Mouse (Mus musculus) embryo, embryonic 10 days (tissue): Measurements from ENCODE around the gene Spx.

Experiments used
- DNase-seq: peaks from one replicate; pipeline ENCODE4 v3.0.0-alpha.2; 2015; ENCODE audit warnings: low spot score

Gene Spx

GRCm38 (mm10) chr6:142429072-142429471 lies 15.8 kb downstream of the Spx start:
- DNase-seq, result no peak

- no peak for DNase-seq
Measured at GRCm38 (mm10) chr6:142451381-142451780, 38.1 kb downstream of the Spx start.

GRCm38 (mm10) chr6:142453311-142453710 lies 40.1 kb downstream of the Spx start:
- DNase-seq, result no peak

- no peak for DNase-seq
Measured at GRCm38 (mm10) chr6:142455314-142455996, 42.2 kb downstream of the Spx start.

- DNase-seq, result peak; percentile 18
Measured at GRCm38 (mm10) chr6:142458010-142458409, 44.8 kb downstream of the Spx start.

GRCm38 (mm10) chr6:142459017-142459678 lies 45.9 kb downstream of the Spx start:
- DNase-seq, result no peak

- no peak for DNase-seq
Measured at GRCm38 (mm10) chr6:142462194-142462593, 49.0 kb downstream of the Spx start.
